Mouse (Mus musculus): ENCODE measurements at regions not wholly inside any gene's neighbourhood (a gene's known extent, or its start where the extent isn't known, plus 50 kb on each side); places are given as distances from the start of the nearest gene placed in this dataset.

GRCm38 (mm10) chr5:119215364-119215763 is 455.1 kb upstream of the Tbx3 start:
- 86% methylated on average over 10 of the region's 10 CpGs for WGBS
- ATAC-seq (replicated peaks; ENCODE audit: low FRiP score, low TSS enrichment, low read depth) = no peak
- peaks cover 4% of the 10 kb centered on the region; the same call in 1 of the 2 replicates for H3K4me1 ChIP-seq (replicated peaks; ENCODE audit: control insufficient read depth, insufficient read depth, low read length)
- no peak overlapping the region for H3K27ac ChIP-seq (ENCODE audit: low read depth)
- H3K4me2 ChIP-seq (ENCODE audit: low read length) = no peak overlapping the region
- H3K27me3 ChIP-seq (replicated peaks; ENCODE audit: control insufficient read depth, insufficient read depth, low read length) = no peaks in the 10 kb centered on the region
- no peak overlapping the region for H3K4me3 ChIP-seq (ENCODE audit: low read depth, low read length)
- no peak overlapping the region for H3K9ac ChIP-seq (ENCODE audit: low read length)
- no peaks in the 10 kb centered on the region for H3K36me3 ChIP-seq (ENCODE audit: control insufficient read depth, insufficient read depth, low read length)
- H3K9me3 ChIP-seq (ENCODE audit: control insufficient read depth, low read length) = peaks cover 1% of the 10 kb centered on the region; the same call in 1 of the 2 replicates
- no peak for DNase-seq (ENCODE audit: low spot score)

- Histone ChIP-seq H3K9ac (ENCODE audit: low read length) (no peak overlapping the region), H3K4me2 (ENCODE audit: low read length) (no peak overlapping the region), H3K36me3 (ENCODE audit: control insufficient read depth, insufficient read depth, low read length) (no peaks in the 10 kb centered on the region), H3K27me3 (replicated peaks; ENCODE audit: control insufficient read depth, insufficient read depth, low read length) (no peaks in the 10 kb centered on the region), H3K4me3 (ENCODE audit: low read depth, low read length) (no peak overlapping the region), H3K9me3 (ENCODE audit: control insufficient read depth, low read length) (no peaks in the 10 kb centered on the region), H3K27ac (ENCODE audit: low read depth) (no peak overlapping the region), H3K4me1 (replicated peaks; ENCODE audit: control insufficient read depth, insufficient read depth, low read length) (peaks cover 11% of the 10 kb centered on the region; the same call in 1 of the 2 replicates)
- 84% methylated on average over 3 of the region's 3 CpGs for WGBS
- no peak for DNase-seq (ENCODE audit: low spot score)
- no peak for ATAC-seq (replicated peaks; ENCODE audit: low FRiP score, low TSS enrichment, low read depth)
Observed at GRCm38 (mm10) chr5:119216146-119216545, 454.3 kb upstream of the Tbx3 start.

GRCm38 (mm10) chr5:119217077-119217476 is 453.4 kb upstream of the Tbx3 start:
- no peak overlapping the region for H3K4me3 ChIP-seq (ENCODE audit: low read depth, low read length)
- DNase-seq (ENCODE audit: low spot score) = no peak
- no peak overlapping the region for H3K9ac ChIP-seq (ENCODE audit: low read length)
- H3K4me2 ChIP-seq (ENCODE audit: low read length) = no peak overlapping the region
- no peak overlapping the region for H3K27ac ChIP-seq (ENCODE audit: low read depth)
- ATAC-seq (replicated peaks; ENCODE audit: low FRiP score, low TSS enrichment, low read depth) = no peak
- peaks cover 11% of the 10 kb centered on the region; the same call in 1 of the 2 replicates for H3K4me1 ChIP-seq (replicated peaks; ENCODE audit: control insufficient read depth, insufficient read depth, low read length)
- WGBS = 54% methylated on average over 9 of the region's 9 CpGs
- no peaks in the 10 kb centered on the region for H3K36me3 ChIP-seq (ENCODE audit: control insufficient read depth, insufficient read depth, low read length)
- H3K27me3 ChIP-seq (replicated peaks; ENCODE audit: control insufficient read depth, insufficient read depth, low read length) = no peaks in the 10 kb centered on the region
- H3K9me3 ChIP-seq (ENCODE audit: control insufficient read depth, low read length) = no peaks in the 10 kb centered on the region

GRCm38 (mm10) chr5:119228691-119229090 is 441.8 kb upstream of the Tbx3 start:
- H3K4me1 ChIP-seq (replicated peaks; ENCODE audit: control insufficient read depth, insufficient read depth, low read length) = no peaks in the 10 kb centered on the region
- 71% methylated on average over 5 of the region's 5 CpGs for WGBS
- H3K4me3 ChIP-seq (ENCODE audit: low read depth, low read length) = no peak overlapping the region
- no peak overlapping the region for H3K27ac ChIP-seq (ENCODE audit: low read depth)
- H3K9me3 ChIP-seq (ENCODE audit: control insufficient read depth, low read length) = no peaks in the 10 kb centered on the region
- H3K4me2 ChIP-seq (ENCODE audit: low read length) = no peak overlapping the region
- ATAC-seq (replicated peaks; ENCODE audit: low FRiP score, low TSS enrichment, low read depth) (no peak), DNase-seq (ENCODE audit: low spot score) (no peak)
- no peaks in the 10 kb centered on the region for H3K36me3 ChIP-seq (ENCODE audit: control insufficient read depth, insufficient read depth, low read length)
- no peak overlapping the region for H3K9ac ChIP-seq (ENCODE audit: low read length)
- H3K27me3 ChIP-seq (replicated peaks; ENCODE audit: control insufficient read depth, insufficient read depth, low read length) = no peaks in the 10 kb centered on the region

- no peak overlapping the region for H3K9ac ChIP-seq (ENCODE audit: low read length)
- no peak overlapping the region for H3K4me2 ChIP-seq (ENCODE audit: low read length)
- no peak overlapping the region for H3K27ac ChIP-seq (ENCODE audit: low read depth)
- DNase-seq (ENCODE audit: low spot score) (no peak), ATAC-seq (replicated peaks; ENCODE audit: low FRiP score, low TSS enrichment, low read depth) (no peak)
- H3K36me3 ChIP-seq (ENCODE audit: control insufficient read depth, insufficient read depth, low read length) = no peaks in the 10 kb centered on the region
- H3K4me1 ChIP-seq (replicated peaks; ENCODE audit: control insufficient read depth, insufficient read depth, low read length) = no peaks in the 10 kb centered on the region; the same call in 1 of the 2 replicates
- no peaks in the 10 kb centered on the region for H3K9me3 ChIP-seq (ENCODE audit: control insufficient read depth, low read length)
- no peak overlapping the region for H3K4me3 ChIP-seq (ENCODE audit: low read depth, low read length)
- H3K27me3 ChIP-seq (replicated peaks; ENCODE audit: control insufficient read depth, insufficient read depth, low read length) = no peaks in the 10 kb centered on the region
- 80% methylated on average over 7 of the region's 7 CpGs for WGBS
Observed at GRCm38 (mm10) chr5:119232941-119233340, 437.5 kb upstream of the Tbx3 start.

GRCm38 (mm10) chr5:119235884-119236283 is 434.6 kb upstream of the Tbx3 start:
- H3K9me3 ChIP-seq (ENCODE audit: control insufficient read depth, low read length) = no peaks in the 10 kb centered on the region
- H3K27ac ChIP-seq (ENCODE audit: low read depth) = no peak overlapping the region
- H3K27me3 ChIP-seq (replicated peaks; ENCODE audit: control insufficient read depth, insufficient read depth, low read length) = no peaks in the 10 kb centered on the region
- DNase-seq (ENCODE audit: low spot score) = no peak
- H3K4me3 ChIP-seq (ENCODE audit: low read depth, low read length) = no peak overlapping the region
- 60% methylated on average over 10 of the region's 10 CpGs for WGBS
- no peak for ATAC-seq (replicated peaks; ENCODE audit: low FRiP score, low TSS enrichment, low read depth)
- H3K9ac ChIP-seq (ENCODE audit: low read length) = no peak overlapping the region
- H3K4me2 ChIP-seq (ENCODE audit: low read length) = no peak overlapping the region
- no peaks in the 10 kb centered on the region; the same call in 1 of the 2 replicates for H3K4me1 ChIP-seq (replicated peaks; ENCODE audit: control insufficient read depth, insufficient read depth, low read length)
- H3K36me3 ChIP-seq (ENCODE audit: control insufficient read depth, insufficient read depth, low read length) = no peaks in the 10 kb centered on the region

GRCm38 (mm10) chr5:119246824-119247223 is 423.6 kb upstream of the Tbx3 start:
- 67% methylated on average over 10 of the region's 10 CpGs for WGBS

GRCm38 (mm10) chr5:119248626-119249025 is 421.8 kb upstream of the Tbx3 start:
- DNase-seq (ENCODE audit: low spot score) (no peak), ATAC-seq (replicated peaks; ENCODE audit: low FRiP score, low TSS enrichment, low read depth) (no peak)
- Histone ChIP-seq H3K4me3 (ENCODE audit: low read depth, low read length) (no peak overlapping the region), H3K27me3 (replicated peaks; ENCODE audit: control insufficient read depth, insufficient read depth, low read length) (no peaks in the 10 kb centered on the region), H3K9ac (ENCODE audit: low read length) (no peak overlapping the region), H3K4me1 (replicated peaks; ENCODE audit: control insufficient read depth, insufficient read depth, low read length) (peaks cover 4% of the 10 kb centered on the region; the same call in 1 of the 2 replicates), H3K27ac (ENCODE audit: low read depth) (no peak overlapping the region; the same call in 1 of the 2 replicates), H3K9me3 (ENCODE audit: control insufficient read depth, low read length) (no peaks in the 10 kb centered on the region), H3K36me3 (ENCODE audit: control insufficient read depth, insufficient read depth, low read length) (no peaks in the 10 kb centered on the region), H3K4me2 (ENCODE audit: low read length) (no peak overlapping the region)
- 41% methylated on average over 6 of the region's 6 CpGs for WGBS

More at GRCm38 (mm10) chr5:119246824-119247223, 423.6 kb upstream of the Tbx3 start:
- no peak for ATAC-seq (replicated peaks; ENCODE audit: low FRiP score, low TSS enrichment, low read depth)
- no peak overlapping the region for H3K4me2 ChIP-seq (ENCODE audit: low read length)
- no peaks in the 10 kb centered on the region for H3K36me3 ChIP-seq (ENCODE audit: control insufficient read depth, insufficient read depth, low read length)
- H3K4me1 ChIP-seq (replicated peaks; ENCODE audit: control insufficient read depth, insufficient read depth, low read length) = peaks cover 4% of the 10 kb centered on the region; the same call in 1 of the 2 replicates
- no peak overlapping the region for H3K9ac ChIP-seq (ENCODE audit: low read length)
- H3K4me3 ChIP-seq (ENCODE audit: low read depth, low read length) = no peak overlapping the region
- no peaks in the 10 kb centered on the region for H3K9me3 ChIP-seq (ENCODE audit: control insufficient read depth, low read length)
- no peak overlapping the region for H3K27ac ChIP-seq (ENCODE audit: low read depth)
- H3K27me3 ChIP-seq (replicated peaks; ENCODE audit: control insufficient read depth, insufficient read depth, low read length) = no peaks in the 10 kb centered on the region
- DNase-seq (ENCODE audit: low spot score) = no peak

- Histone ChIP-seq H3K4me1 (replicated peaks; ENCODE audit: control insufficient read depth, insufficient read depth, low read length) (peaks cover 4% of the 10 kb centered on the region; the same call in 1 of the 2 replicates), H3K9ac (ENCODE audit: low read length) (no peak overlapping the region), H3K4me3 (ENCODE audit: low read depth, low read length) (no peak overlapping the region), H3K27ac (ENCODE audit: low read depth) (peak overlapping the region; percentile 4; the same call in 1 of the 2 replicates), H3K4me2 (ENCODE audit: low read length) (no peak overlapping the region), H3K9me3 (ENCODE audit: control insufficient read depth, low read length) (no peaks in the 10 kb centered on the region), H3K36me3 (ENCODE audit: control insufficient read depth, insufficient read depth, low read length) (no peaks in the 10 kb centered on the region), H3K27me3 (replicated peaks; ENCODE audit: control insufficient read depth, insufficient read depth, low read length) (no peaks in the 10 kb centered on the region)
- ATAC-seq (replicated peaks; ENCODE audit: low FRiP score, low TSS enrichment, low read depth) (0 out of 2 replicates have a peak, but pooled peaks have one; percentile 36), DNase-seq (ENCODE audit: low spot score) (no peak)
- 22% methylated on average over 6 of the region's 6 CpGs for WGBS
Observed at GRCm38 (mm10) chr5:119249124-119249718, 421.2 kb upstream of the Tbx3 start.

Data from intestine, embryonic 14.5 days (tissue).